Mouse (Mus musculus) kidney, postnatal 25 days (tissue): ENCODE data around the gene Msrb2.

Experiments used
- DNase-seq, 2 experiments: peaks; one replicate each; pipeline ENCODE4 v3.0.0; 2021; ENCODE audit warnings: mixed read lengths in 2 of 2

Gene Msrb2

GRCm38 (mm10) chr2:19371390-19372158 is at the start of gene Msrb2:
Gene Msrb2, plus strand, starts transcription at chr2:19371440.
- DNase-seq: peak; percentile 86 to 88

DNA sequence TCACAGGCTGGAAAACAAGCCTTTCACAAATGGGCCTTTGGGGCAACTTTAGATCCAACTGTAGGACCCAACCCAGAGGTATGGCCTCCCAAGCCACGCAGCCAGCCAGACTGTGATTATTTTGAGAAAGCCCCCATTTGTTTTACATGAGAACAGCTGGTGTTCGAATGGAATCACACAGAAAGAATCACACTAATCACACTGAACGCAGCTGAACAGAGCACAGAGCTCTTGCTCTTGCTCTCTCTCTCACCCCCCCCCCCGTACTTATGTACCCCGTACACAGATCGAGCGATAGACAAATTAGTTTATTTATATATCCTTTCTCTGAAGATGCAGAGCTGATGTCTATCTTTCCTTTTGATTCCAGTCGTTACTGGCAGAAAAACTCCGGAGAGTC is 48.8 kb upstream of the Msrb2 start:
- no peak for DNase-seq

DNA sequence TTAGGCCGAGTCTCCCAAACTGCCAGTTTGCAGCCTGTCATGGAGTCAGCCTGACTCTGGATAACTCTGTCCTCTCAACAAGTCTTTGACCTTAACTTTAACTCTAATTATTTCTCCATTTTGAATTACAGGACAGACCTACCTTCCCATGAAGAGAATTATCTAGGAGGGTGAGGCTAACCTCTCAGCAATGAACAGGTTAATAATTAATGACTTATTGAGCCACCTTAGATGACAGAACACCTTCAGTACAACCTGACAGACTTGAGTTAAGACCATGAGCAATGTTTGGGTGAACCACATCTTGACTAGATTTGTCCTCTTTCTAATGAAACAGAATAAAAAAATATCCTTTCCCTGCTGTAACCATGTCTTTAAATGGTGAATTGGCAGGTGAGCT is 44.9 kb upstream of the Msrb2 start:
- no peak for DNase-seq

DNA sequence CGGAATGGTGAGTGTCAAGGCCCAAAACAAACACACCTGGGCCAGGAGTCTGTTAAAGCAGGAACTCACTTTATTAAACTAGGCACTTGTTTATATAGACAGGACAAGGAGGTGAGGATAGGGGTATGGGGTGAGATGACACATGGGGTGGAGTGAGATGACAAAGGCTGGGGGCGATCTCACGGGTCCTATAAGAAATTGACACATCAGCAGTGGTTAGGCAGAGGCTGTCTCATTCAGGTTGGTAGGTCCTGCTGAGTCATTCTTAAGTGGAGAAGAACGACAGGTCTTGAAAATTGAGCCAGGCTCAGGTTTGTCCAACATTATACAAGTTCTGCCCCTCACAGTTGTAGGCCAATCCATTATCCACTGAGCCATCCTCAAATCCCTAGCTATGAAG is 43.4 kb upstream of the Msrb2 start:
- DNase-seq: no peak

GRCm38 (mm10) chr2:19343901-19344635 is 27.2 kb upstream of the Msrb2 start:
- DNase-seq: peak; percentile 4 to 37

DNA sequence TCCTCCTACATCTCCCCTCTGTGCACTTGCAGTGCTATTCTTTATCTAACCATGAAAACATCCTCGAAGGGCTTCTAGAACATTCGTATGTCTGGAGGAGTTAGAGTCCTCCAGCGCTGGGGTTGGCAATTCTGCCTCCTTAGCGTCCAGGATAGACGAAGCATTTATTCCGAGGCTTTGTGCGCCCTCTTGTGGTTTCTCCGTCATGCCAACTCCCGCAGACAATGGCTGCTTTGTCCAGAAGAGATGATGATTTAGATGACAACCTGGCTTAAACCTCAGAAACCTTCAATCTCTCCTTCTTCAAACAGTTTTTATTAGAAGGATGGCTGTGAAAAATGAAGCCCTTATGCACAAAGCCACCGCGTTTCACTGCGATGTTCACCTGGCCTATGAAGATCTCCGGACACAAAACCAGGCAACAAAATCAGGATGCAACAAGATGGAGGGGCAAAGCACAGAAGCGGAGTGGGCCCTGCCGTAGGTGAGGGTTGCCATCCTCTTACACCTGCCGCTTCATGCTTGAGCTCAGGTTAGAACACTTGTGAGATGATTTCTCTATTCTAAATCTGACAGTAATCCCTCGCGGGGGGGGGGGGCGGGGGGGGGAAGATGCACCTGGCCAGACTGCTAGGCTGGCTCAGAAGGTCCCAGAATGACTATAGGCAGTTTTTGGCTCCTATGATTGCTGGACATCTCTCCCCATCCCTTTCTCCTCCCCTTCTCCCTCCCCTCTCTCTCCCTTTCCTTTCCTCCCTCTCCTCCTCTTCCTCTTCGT is 26.4 kb upstream of the Msrb2 start:
- DNase-seq: peak; percentile 86 to 94

DNA sequence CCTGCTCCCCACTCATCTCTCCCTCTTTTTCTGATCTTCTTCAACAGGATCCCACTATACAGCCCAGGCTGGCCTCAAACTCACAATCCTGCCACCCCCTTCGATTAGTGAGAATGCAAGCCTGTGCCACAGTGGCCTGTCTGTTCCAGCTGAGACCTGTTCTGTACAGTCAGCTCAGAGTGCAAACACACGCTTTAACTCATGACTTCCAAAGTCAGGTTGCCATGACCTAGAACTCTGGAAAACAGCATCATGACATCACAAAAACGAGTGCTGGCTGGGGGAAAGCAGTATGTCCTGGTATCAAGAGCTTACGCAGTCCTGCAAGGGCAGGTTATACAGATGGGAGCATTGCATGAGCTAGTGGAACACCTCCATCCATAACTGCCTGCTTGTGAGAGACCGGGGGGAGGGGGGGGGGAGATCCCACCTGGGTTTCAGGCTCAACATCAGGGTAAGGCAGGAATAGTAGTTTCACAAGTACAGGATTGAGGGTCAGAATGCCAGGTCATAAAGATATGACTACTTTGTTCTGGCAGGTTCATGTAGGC is 25.8 kb upstream of the Msrb2 start:
- DNase-seq: no peak

- DNase-seq: no peak
Observed at GRCm38 (mm10) chr2:19348454-19348853, 22.8 kb upstream of the Msrb2 start.

DNA sequence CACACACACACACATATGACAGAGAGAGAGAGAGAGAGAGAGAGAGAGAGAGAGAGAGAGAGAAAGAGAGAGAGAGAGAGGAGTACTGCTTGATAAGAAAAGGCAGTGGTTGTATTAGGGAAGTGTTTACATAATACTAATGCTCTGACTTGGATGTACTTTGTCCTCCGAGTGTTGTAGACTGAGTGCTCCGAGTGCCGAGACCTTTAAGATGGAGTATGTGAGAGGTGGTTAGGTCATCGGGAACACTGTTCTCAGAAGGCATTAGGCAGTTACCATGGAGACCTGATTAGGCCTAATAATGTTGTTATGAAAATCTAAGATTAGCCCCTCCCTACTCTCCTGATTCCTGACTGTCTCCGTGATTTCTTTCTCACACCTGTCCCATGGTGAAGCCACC is 21.1 kb upstream of the Msrb2 start:
- DNase-seq: no peak

- DNase-seq: no peak
Observed at GRCm38 (mm10) chr2:19351615-19352253, 19.5 kb upstream of the Msrb2 start.

GRCm38 (mm10) chr2:19353158-19353557 is 18.1 kb upstream of the Msrb2 start:
- no peak for DNase-seq

DNA sequence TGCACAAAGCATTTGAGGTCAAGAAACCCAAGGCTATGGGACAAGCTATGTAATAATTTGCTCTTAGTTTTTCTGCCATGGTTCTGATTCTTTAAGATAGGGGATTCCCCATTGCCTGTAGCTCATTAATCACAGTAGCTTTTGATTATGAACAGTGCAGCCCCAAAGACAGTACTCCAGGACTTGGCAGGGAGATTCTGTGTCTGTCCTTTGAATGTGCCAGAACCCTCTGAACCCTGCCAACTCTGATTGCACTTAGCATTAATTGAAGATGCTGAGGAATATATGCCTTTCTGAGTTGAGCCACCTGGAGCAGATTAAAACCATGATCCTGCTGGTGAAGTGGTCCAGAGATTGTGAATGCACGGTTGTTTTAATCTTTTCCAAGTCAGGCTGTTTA is 8.4 kb upstream of the Msrb2 start:
- DNase-seq: no peak

GRCm38 (mm10) chr2:19366426-19366825 is 4.8 kb upstream of the Msrb2 start:
- DNase-seq: no peak

DNA sequence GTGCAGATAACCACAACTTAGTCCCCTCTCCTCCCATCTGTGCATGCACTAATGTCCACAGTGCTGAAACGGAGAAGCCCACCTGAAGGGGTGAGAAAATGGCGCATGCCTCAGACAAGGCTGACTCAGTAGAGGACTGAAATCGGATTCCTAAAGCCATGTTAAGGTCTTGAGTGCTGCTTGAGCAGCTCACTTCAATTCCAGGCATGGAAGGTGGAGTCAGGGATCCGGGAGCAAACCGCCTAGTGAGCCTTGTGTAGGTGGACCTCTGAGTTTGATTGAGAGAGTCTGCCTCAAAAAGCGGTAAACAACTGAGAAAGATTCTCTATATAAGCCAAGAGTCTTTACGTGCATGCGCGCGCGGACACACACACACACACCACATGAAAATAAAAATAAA is 4.1 kb upstream of the Msrb2 start:
- DNase-seq: no peak

GRCm38 (mm10) chr2:19373695-19374094 is 2.5 kb downstream of the Msrb2 start:
- peak in 1 of 2 experiments; percentile 9 for DNase-seq

- DNase-seq: no peak
Observed at GRCm38 (mm10) chr2:19380446-19380950, 9.3 kb downstream of the Msrb2 start.

GRCm38 (mm10) chr2:19380986-19381385 is 9.7 kb downstream of the Msrb2 start:
- no peak for DNase-seq

- no peak for DNase-seq
Observed at GRCm38 (mm10) chr2:19382206-19382605, 11.0 kb downstream of the Msrb2 start.

DNA sequence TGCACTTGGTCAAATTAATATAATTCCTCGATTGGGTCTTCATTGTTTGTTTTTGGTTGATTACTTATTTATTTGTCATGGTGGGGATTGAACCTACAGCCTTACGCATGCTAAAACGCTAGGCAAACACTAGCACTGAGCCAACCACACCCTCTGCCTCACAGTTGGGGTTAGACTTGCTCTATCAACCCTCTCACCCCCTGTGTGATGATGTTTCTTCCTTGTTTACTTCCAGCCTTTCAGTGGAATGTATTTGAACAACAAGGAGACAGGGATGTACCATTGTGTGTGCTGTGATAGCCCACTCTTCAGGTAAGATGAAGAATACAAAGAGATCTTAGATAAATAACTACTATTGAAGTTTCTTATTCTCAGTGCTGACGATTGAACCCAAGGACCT is 11.8 kb downstream of the Msrb2 start:
- DNase-seq: no peak

DNA sequence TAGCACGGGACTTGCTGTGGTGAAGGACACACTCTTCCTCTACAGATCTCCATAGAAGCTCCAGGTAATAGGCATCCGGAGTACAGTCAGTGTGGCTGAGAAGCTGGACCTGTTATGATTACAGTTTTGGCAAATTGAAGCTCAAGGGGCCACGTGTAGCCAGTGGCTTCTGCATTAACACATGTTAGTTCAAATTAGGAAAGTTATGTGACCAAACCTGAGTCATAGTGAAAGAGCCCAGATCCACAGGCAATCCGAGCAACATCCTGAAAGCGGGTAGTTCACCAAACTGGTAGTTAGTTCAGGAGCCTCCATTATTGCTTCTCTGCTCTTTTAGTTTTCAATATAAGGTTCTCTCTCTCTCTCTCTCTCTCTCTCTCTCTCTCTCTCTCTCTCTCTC is 14.5 kb downstream of the Msrb2 start:
- no peak for DNase-seq

DNA sequence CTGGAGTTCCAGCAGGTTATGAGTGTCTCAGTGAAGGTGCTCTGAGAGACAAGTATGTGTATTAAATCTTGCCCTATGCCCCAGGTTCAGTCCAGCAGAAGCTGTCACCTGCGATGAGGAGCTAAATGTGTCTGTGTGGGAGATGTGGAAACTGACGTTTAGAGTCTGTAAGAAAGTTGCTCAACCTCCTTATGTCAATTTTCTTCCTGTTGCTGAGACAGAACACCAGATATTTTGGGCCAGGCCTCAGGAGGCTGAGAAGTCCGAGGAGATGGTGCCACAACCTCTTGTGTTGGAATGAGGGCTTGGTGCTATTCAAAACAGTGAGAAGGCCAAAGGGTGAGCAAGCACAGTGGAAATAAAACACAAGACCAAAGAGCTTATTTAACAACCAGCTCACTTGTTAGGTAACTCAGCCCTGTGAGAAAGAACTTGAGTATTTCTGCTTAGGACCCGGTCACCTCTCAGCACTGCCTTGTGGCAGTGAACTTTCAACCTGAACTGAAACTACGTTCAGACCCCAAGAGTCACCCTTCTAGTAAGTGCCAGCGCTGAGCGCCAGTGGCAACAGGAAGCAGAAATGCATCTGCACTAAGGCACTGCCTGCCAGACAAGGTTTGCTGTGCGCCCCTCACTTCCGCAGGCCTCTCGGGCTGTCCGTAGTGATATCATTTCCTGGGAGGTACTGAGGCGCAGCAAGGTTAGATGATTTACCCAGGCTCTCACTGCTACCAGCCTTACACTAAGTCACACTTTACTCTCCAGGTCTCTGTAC is 17.3 kb downstream of the Msrb2 start:
- no peak for DNase-seq
